Mouse (Mus musculus) stomach, embryonic 15.5 days (tissue): ENCODE data around the gene Srsf5. TPM values are rescaled to one million over a fixed set of nuclear protein-coding genes. Genes with fewer than 3 reads are reported as not detected.

ENCODE experiments used
- ATAC-seq: fragments of 200-750 bp; cut with Nextera tagmentation; 2 replicates; pipeline ENCODE4 v1.8.0; 2017; ENCODE audit warnings: low read depth, moderate number of reproducible peaks, moderate TSS enrichment; ENCODE audit not compliant: insufficient read depth, low FRiP score
- H3K27ac ChIP-seq: fragments of 300-500 bp; sonication (generic); 2 replicates; pipeline ENCODE4 v1.5.1; 2015; ENCODE audit warnings: mild to moderate bottlenecking, inconsistent platforms
- H3K27me3 ChIP-seq: fragments of 300-500 bp; sonication (generic); replicated peaks from 2 replicates; pipeline ENCODE4 v1.6.1; 2015; ENCODE audit warnings: inconsistent platforms
- H3K36me3 ChIP-seq: fragments of 300-500 bp; sonication (generic); 2 replicates; pipeline ENCODE4 v1.6.1; 2015; ENCODE audit warnings: inconsistent platforms
- H3K4me1 ChIP-seq: fragments of 300-500 bp; sonication (generic); 2 replicates; pipeline ENCODE4 v1.6.1; 2015; ENCODE audit warnings: inconsistent platforms
- H3K4me2 ChIP-seq: fragments of 300-500 bp; sonication (generic); 2 replicates; pipeline ENCODE4 v1.6.1; 2015; ENCODE audit warnings: mild to moderate bottlenecking, inconsistent platforms
- H3K4me3 ChIP-seq: fragments of 300-500 bp; sonication (generic); replicated peaks from 2 replicates; pipeline ENCODE4 v1.5.1; 2015; ENCODE audit warnings: inconsistent platforms
- H3K9ac ChIP-seq: fragments of 300-500 bp; sonication (generic); 2 replicates; pipeline ENCODE4 v1.6.1; 2015; ENCODE audit warnings: inconsistent platforms
- H3K9me3 ChIP-seq: fragments of 300-500 bp; sonication (generic); 2 replicates; pipeline ENCODE4 v1.6.1; 2016; ENCODE audit warnings: inconsistent platforms
- WGBS: fragments of 180-500 bp; shearing (Covaris S2); methylation state at CpG from one replicate; pipeline ENCODE4 v1.1.7; 2015; 5-methylcytosine and 5-hydroxymethylcytosine counted together
- polyA plus RNA-seq: library from polyadenylated mRNA; unstranded; fragments of >200 nt; fragmentation: Nextera tagmentation; extraction: Ambion mirVana; gene quantifications from 2 replicates; pipeline ENCODE4 v1.2.1, GENCODE M21; 2015

The Srsf5 gene
- polyA plus RNA-seq: 586 and 630 TPM in 2 replicates

- H3K36me3 ChIP-seq: peaks cover 19% of the 10 kb centered on the region; the same call in 1 of the 2 replicates
- H3K4me1 ChIP-seq: peaks cover 16% of the 10 kb centered on the region
- H3K9me3 ChIP-seq: no peaks in the 10 kb centered on the region
- H3K27ac ChIP-seq: peak within 1 kb of the TSS; percentile 98
- peak within 1 kb of the TSS; percentile 88 for H3K4me3 ChIP-seq
- peak within 1 kb of the TSS; percentile 66 for H3K4me2 ChIP-seq
- ATAC-seq: peak; percentile 88
- peak within 1 kb of the TSS; percentile 96 for H3K9ac ChIP-seq
- no peaks in the 10 kb centered on the region for H3K27me3 ChIP-seq
- under 1% methylated on average over 57 of the region's 57 CpGs for WGBS
Measured at GRCm38 (mm10) chr12:80945334-80945995, at the start of gene Srsf5. Srsf5 (plus strand) TSS chr12:80945504.

GRCm38 (mm10) chr12:80909631-80910030, 35.7 kb upstream of the Srsf5 start:
- Histone ChIP-seq H3K9me3 (no peaks in the 10 kb centered on the region), H3K9ac (no peak overlapping the region), H3K27me3 (no peaks in the 10 kb centered on the region), H3K4me2 (no peak overlapping the region), H3K4me3 (no peak overlapping the region), H3K27ac (no peak overlapping the region), H3K36me3 (no peaks in the 10 kb centered on the region), H3K4me1 (no peaks in the 10 kb centered on the region)
- ATAC-seq: no peak
- WGBS: 74% methylated on average over 8 of the region's 8 CpGs

GRCm38 (mm10) chr12:80917764-80918163, 27.5 kb upstream of the Srsf5 start:
- no peak overlapping the region for H3K9ac ChIP-seq
- 57% methylated on average over 7 of the region's 7 CpGs for WGBS
- no peak overlapping the region for H3K4me3 ChIP-seq
- H3K9me3 ChIP-seq: no peaks in the 10 kb centered on the region
- H3K27ac ChIP-seq: no peak overlapping the region
- no peaks in the 10 kb centered on the region for H3K36me3 ChIP-seq
- no peaks in the 10 kb centered on the region for H3K27me3 ChIP-seq
- no peaks in the 10 kb centered on the region for H3K4me1 ChIP-seq
- no peak for ATAC-seq
- no peak overlapping the region for H3K4me2 ChIP-seq

- Histone ChIP-seq H3K9ac (no peak overlapping the region), H3K9me3 (no peaks in the 10 kb centered on the region), H3K27me3 (no peaks in the 10 kb centered on the region), H3K4me2 (no peak overlapping the region), H3K4me3 (no peak overlapping the region), H3K36me3 (no peaks in the 10 kb centered on the region), H3K4me1 (peaks cover 2% of the 10 kb centered on the region; the same call in 1 of the 2 replicates), H3K27ac (no peak overlapping the region)
- 91% methylated on average over 5 of the region's 5 CpGs for WGBS
- no peak for ATAC-seq
Measured at GRCm38 (mm10) chr12:80921301-80921700, 24.0 kb upstream of the Srsf5 start.

GRCm38 (mm10) chr12:80922869-80923268, 22.4 kb upstream of the Srsf5 start:
- Histone ChIP-seq H3K4me2 (peak overlapping the region; percentile 43), H3K4me1 (peaks cover 2% of the 10 kb centered on the region; the same call in 1 of the 2 replicates), H3K9me3 (no peaks in the 10 kb centered on the region), H3K4me3 (no peak overlapping the region; the same call in 1 of the 2 replicates), H3K9ac (no peak overlapping the region), H3K27ac (peak overlapping the region; percentile 89; the same call in 1 of the 2 replicates), H3K27me3 (no peaks in the 10 kb centered on the region), H3K36me3 (no peaks in the 10 kb centered on the region)
- WGBS: 5% methylated on average over 7 of the region's 7 CpGs
- peak; percentile 25; the same call in 1 of the 2 replicates for ATAC-seq

GRCm38 (mm10) chr12:80923602-80924001, 21.7 kb upstream of the Srsf5 start:
- Histone ChIP-seq H3K4me2 (peak overlapping the region; percentile 43; the same call in 1 of the 2 replicates), H3K27ac (peak overlapping the region; percentile 89), H3K4me3 (no peak overlapping the region), H3K27me3 (no peaks in the 10 kb centered on the region), H3K4me1 (peaks cover 2% of the 10 kb centered on the region; the same call in 1 of the 2 replicates), H3K9me3 (no peaks in the 10 kb centered on the region), H3K9ac (no peak overlapping the region), H3K36me3 (no peaks in the 10 kb centered on the region)
- 41% methylated on average over 5 of the region's 5 CpGs for WGBS
- ATAC-seq: peak; percentile 41; the same call in 1 of the 2 replicates

GRCm38 (mm10) chr12:80924205-80924604, 21.1 kb upstream of the Srsf5 start:
- peak; percentile 79 for ATAC-seq

GRCm38 (mm10) chr12:80925919-80926318, 19.4 kb upstream of the Srsf5 start:
- no peak for ATAC-seq
- 53% methylated on average over 7 of the region's 7 CpGs for WGBS
- peaks cover 2% of the 10 kb centered on the region; the same call in 1 of the 2 replicates for H3K4me1 ChIP-seq
- no peaks in the 10 kb centered on the region for H3K27me3 ChIP-seq
- no peak overlapping the region for H3K9ac ChIP-seq
- H3K27ac ChIP-seq: 0 out of 2 replicates have a peak overlapping the region, but pooled peaks have one; percentile 9
- H3K9me3 ChIP-seq: no peaks in the 10 kb centered on the region
- H3K4me2 ChIP-seq: no peak overlapping the region
- no peaks in the 10 kb centered on the region for H3K36me3 ChIP-seq
- no peak overlapping the region for H3K4me3 ChIP-seq

More at GRCm38 (mm10) chr12:80924205-80924604, 21.1 kb upstream of the Srsf5 start:
- H3K9ac ChIP-seq: no peak overlapping the region
- H3K4me2 ChIP-seq: peak overlapping the region; percentile 16
- H3K4me1 ChIP-seq: peaks cover 2% of the 10 kb centered on the region; the same call in 1 of the 2 replicates
- no peaks in the 10 kb centered on the region for H3K9me3 ChIP-seq
- no peak overlapping the region for H3K4me3 ChIP-seq
- 52% methylated on average over 3 of the region's 3 CpGs for WGBS
- peak overlapping the region; percentile 89 for H3K27ac ChIP-seq
- H3K27me3 ChIP-seq: no peaks in the 10 kb centered on the region
- no peaks in the 10 kb centered on the region for H3K36me3 ChIP-seq

- Histone ChIP-seq H3K9ac (no peak overlapping the region), H3K27me3 (no peaks in the 10 kb centered on the region), H3K4me3 (no peak overlapping the region), H3K9me3 (no peaks in the 10 kb centered on the region), H3K36me3 (no peaks in the 10 kb centered on the region), H3K27ac (no peak overlapping the region), H3K4me2 (no peak overlapping the region), H3K4me1 (peaks cover 2% of the 10 kb centered on the region; the same call in 1 of the 2 replicates)
- no peak for ATAC-seq
- 84% methylated on average over 4 of the region's 4 CpGs for WGBS
Measured at GRCm38 (mm10) chr12:80926550-80926949, 18.8 kb upstream of the Srsf5 start.

GRCm38 (mm10) chr12:80927518-80927917, 17.8 kb upstream of the Srsf5 start:
- Histone ChIP-seq H3K4me1 (peaks cover 2% of the 10 kb centered on the region; the same call in 1 of the 2 replicates), H3K4me2 (no peak overlapping the region), H3K27ac (no peak overlapping the region), H3K9me3 (no peaks in the 10 kb centered on the region), H3K36me3 (no peaks in the 10 kb centered on the region), H3K27me3 (no peaks in the 10 kb centered on the region), H3K9ac (no peak overlapping the region), H3K4me3 (no peak overlapping the region)
- 43% methylated on average over 1 of the region's 1 CpGs for WGBS
- no peak for ATAC-seq

- no peaks in the 10 kb centered on the region for H3K36me3 ChIP-seq
- H3K9ac ChIP-seq: no peak overlapping the region
- no peaks in the 10 kb centered on the region for H3K27me3 ChIP-seq
- H3K27ac ChIP-seq: 0 out of 2 replicates have a peak overlapping the region, but pooled peaks have one; percentile 59
- H3K4me1 ChIP-seq: no peaks in the 10 kb centered on the region
- no peak for ATAC-seq
- no peaks in the 10 kb centered on the region for H3K9me3 ChIP-seq
- H3K4me3 ChIP-seq: no peak overlapping the region
- no peak overlapping the region for H3K4me2 ChIP-seq
- WGBS: 64% methylated on average over 3 of the region's 3 CpGs
Measured at GRCm38 (mm10) chr12:80928881-80929280, 16.4 kb upstream of the Srsf5 start.

- Histone ChIP-seq H3K36me3 (no peaks in the 10 kb centered on the region), H3K9me3 (no peaks in the 10 kb centered on the region), H3K4me1 (no peaks in the 10 kb centered on the region), H3K9ac (no peak overlapping the region), H3K4me3 (no peak overlapping the region), H3K27ac (no peak overlapping the region), H3K4me2 (no peak overlapping the region), H3K27me3 (no peaks in the 10 kb centered on the region)
- peak; percentile 82; the same call in 1 of the 2 replicates for ATAC-seq
- 74% methylated on average over 7 of the region's 7 CpGs for WGBS
Measured at GRCm38 (mm10) chr12:80930141-80930540, 15.2 kb upstream of the Srsf5 start.
